Mouse (Mus musculus): ENCODE data around the gene Tcstv3.

DNA sequence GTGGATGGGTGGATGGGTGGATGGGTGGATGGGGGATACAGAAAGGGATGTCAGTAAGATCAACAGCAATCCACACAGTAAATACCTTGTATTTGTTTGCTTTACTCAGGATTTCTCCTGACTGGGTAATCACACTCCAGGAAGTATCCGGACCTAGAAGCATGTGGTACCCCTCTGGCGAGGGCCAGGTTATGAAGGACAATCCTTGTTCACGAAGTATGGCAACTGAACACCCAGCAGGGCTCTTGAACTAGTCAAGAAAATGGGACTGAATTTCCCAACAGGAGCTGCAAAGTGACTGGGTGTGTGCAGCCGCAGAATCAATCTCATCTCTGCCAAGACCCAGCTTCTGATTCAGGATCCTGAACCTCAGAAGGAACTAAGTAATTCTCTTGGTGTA is 15.8 kb upstream of the Tcstv3 start:
- TF ChIP-seq CTCF (IDR thresholded peaks at IDR 0.05; ENCODE audit: extremely low read depth, insufficient read length, insufficient replicate concordance, low read depth, low read length) (no peak), POLR2A (IDR thresholded peaks at IDR 0.05; ENCODE audit: low read depth, low read length) (no peak)

All from small intestine, adult 2 months (tissue).